8 mouse cellular contexts compared by ENCODE assay signal in genomic region chr14:115371131-115371530, GRCm38 (mm10).
DNase-seq lines count a peak whose midpoint lies in the region; ATAC-seq and TF ChIP-seq lines count a peak whose summit lies in the region.

No protein-coding gene starts in this region.

- no peak overlapping the region for H3K9ac ChIP-seq in forebrain, embryonic 14.5 days (ENCODE audit: low read length)
- no peak overlapping the region for H3K9ac ChIP-seq in forebrain, embryonic 12.5 days
- H3K9ac ChIP-seq in liver, adult 2 months (ENCODE audit: low read depth, low read length): no peak overlapping the region
- no peak overlapping the region for H3K9ac ChIP-seq in liver, embryonic 11.5 days (ENCODE audit: low read depth, low read length)
- H3K9ac ChIP-seq in heart, embryonic 11.5 days (ENCODE audit: low read depth, low read length): no peak overlapping the region

- H3K4me2 ChIP-seq in forebrain, embryonic 14.5 days (ENCODE audit: low read length): no peak overlapping the region
- no peak overlapping the region for H3K4me2 ChIP-seq in forebrain, embryonic 12.5 days
- no peak overlapping the region for H3K4me2 ChIP-seq in liver, embryonic 11.5 days
- H3K4me2 ChIP-seq in heart, embryonic 11.5 days: no peak overlapping the region

- no peak for TF ChIP-seq POLR2A in liver, adult 2 months (IDR thresholded peaks at IDR 0.05; ENCODE audit: extremely low read depth, insufficient read depth, low read length)

- H3K79me2 ChIP-seq in liver, adult 2 months (ENCODE audit: control insufficient read depth, insufficient read depth, low read length): no peaks in the 10 kb centered on the region

- H3K9me3 ChIP-seq in forebrain, embryonic 14.5 days (replicated peaks; ENCODE audit: control insufficient read depth, low read length): no peaks in the 10 kb centered on the region
- H3K9me3 ChIP-seq in forebrain, embryonic 12.5 days: no peaks in the 10 kb centered on the region
- no peaks in the 10 kb centered on the region for H3K9me3 ChIP-seq in liver, embryonic 11.5 days (ENCODE audit: control insufficient read depth, low read length)
- no peaks in the 10 kb centered on the region for H3K9me3 ChIP-seq in heart, embryonic 11.5 days (replicated peaks; ENCODE audit: control insufficient read depth, low read length)

- H3K27me3 ChIP-seq in forebrain, embryonic 14.5 days (replicated peaks; ENCODE audit: control insufficient read depth, insufficient read depth, low read length): no peaks in the 10 kb centered on the region
- H3K27me3 ChIP-seq in forebrain, embryonic 12.5 days: no peaks in the 10 kb centered on the region
- no peaks in the 10 kb centered on the region for H3K27me3 ChIP-seq in liver, adult 2 months (ENCODE audit: control insufficient read depth, insufficient read depth, low read length)
- no peaks in the 10 kb centered on the region for H3K27me3 ChIP-seq in liver, embryonic 11.5 days (replicated peaks; ENCODE audit: control insufficient read depth, insufficient read depth, low read length)
- no peaks in the 10 kb centered on the region for H3K27me3 ChIP-seq in heart, embryonic 11.5 days (ENCODE audit: control insufficient read depth, insufficient read depth, low read length)

- 31% methylated on average over 1 of the region's 1 CpGs for WGBS in forebrain, embryonic 14.5 days
- WGBS in forebrain, embryonic 12.5 days: 14% methylated on average over 1 of the region's 1 CpGs
- 4% methylated on average over 1 of the region's 1 CpGs for WGBS in liver, adult 2 months
- 22% methylated on average over 1 of the region's 1 CpGs for WGBS in liver, embryonic 11.5 days
- 4% methylated on average over 1 of the region's 1 CpGs for WGBS in heart, embryonic 11.5 days (ENCODE audit: insufficient replicate concordance)

- no peak overlapping the region for H3K4me3 ChIP-seq in forebrain, embryonic 14.5 days (ENCODE audit: low read depth, low read length)
- no peak overlapping the region for H3K4me3 ChIP-seq in forebrain, embryonic 12.5 days (replicated peaks)
- H3K4me3 ChIP-seq in liver, adult 2 months (ENCODE audit: insufficient read depth, low read depth, low read length): no peak overlapping the region
- H3K4me3 ChIP-seq in liver, embryonic 11.5 days (ENCODE audit: low read depth, low read length): no peak overlapping the region
- no peak overlapping the region for H3K4me3 ChIP-seq in heart, embryonic 11.5 days (ENCODE audit: low read depth, low read length)

- DNase-seq in forebrain, embryonic 14.5 days (ENCODE audit: low spot score): peak; percentile 6
- peak; percentile 30 for DNase-seq in liver, adult 2 months (ENCODE audit: extremely low read depth, low read depth, low spot score)
- DNase-seq in liver, embryonic 11.5 days (ENCODE audit: low spot score): no peak
- peak; percentile 37 for DNase-seq in adrenal gland, postnatal 25 days
- peak; percentile 46 for DNase-seq in lung, postnatal 36 days

- H3K27ac ChIP-seq in forebrain, embryonic 14.5 days (ENCODE audit: low read depth, low read length): no peak overlapping the region
- no peak overlapping the region for H3K27ac ChIP-seq in forebrain, embryonic 12.5 days
- no peak overlapping the region for H3K27ac ChIP-seq in liver, adult 2 months (replicated peaks; ENCODE audit: insufficient read depth, low read depth, low read length)
- H3K27ac ChIP-seq in liver, embryonic 11.5 days (ENCODE audit: low read depth, low read length): no peak overlapping the region
- H3K27ac ChIP-seq in heart, embryonic 11.5 days (ENCODE audit: low read depth, low read length): no peak overlapping the region

- H3K36me3 ChIP-seq in forebrain, embryonic 14.5 days (ENCODE audit: control insufficient read depth, insufficient read depth, low read length): no peaks in the 10 kb centered on the region
- H3K36me3 ChIP-seq in forebrain, embryonic 12.5 days (replicated peaks): no peaks in the 10 kb centered on the region
- H3K36me3 ChIP-seq in liver, adult 2 months (ENCODE audit: control insufficient read depth, insufficient read depth, low read length): no peaks in the 10 kb centered on the region
- H3K36me3 ChIP-seq in liver, embryonic 11.5 days (ENCODE audit: control insufficient read depth, insufficient read depth, low read length): no peaks in the 10 kb centered on the region
- no peaks in the 10 kb centered on the region for H3K36me3 ChIP-seq in heart, embryonic 11.5 days (ENCODE audit: control insufficient read depth, insufficient read depth, low read length)

- ATAC-seq in forebrain, embryonic 14.5 days: no peak
- no peak for ATAC-seq in forebrain, embryonic 12.5 days (ENCODE audit: low FRiP score)
- ATAC-seq in liver, embryonic 11.5 days (replicated peaks; ENCODE audit: low FRiP score): no peak
- ATAC-seq in monocyte, adult 5-6 weeks (replicated peaks; ENCODE audit: insufficient number of reproducible peaks, low FRiP score, low TSS enrichment, poor library complexity, severe bottlenecking): no peak
- ATAC-seq in heart, embryonic 11.5 days (replicated peaks; ENCODE audit: insufficient number of reproducible peaks, low FRiP score, low TSS enrichment): no peak

- peaks cover 4% of the 10 kb centered on the region; the same call in 1 of the 2 replicates for H3K4me1 ChIP-seq in forebrain, embryonic 14.5 days (ENCODE audit: control insufficient read depth, insufficient read depth, low read length)
- H3K4me1 ChIP-seq in forebrain, embryonic 12.5 days: no peaks in the 10 kb centered on the region
- no peaks in the 10 kb centered on the region for H3K4me1 ChIP-seq in liver, adult 2 months (ENCODE audit: control insufficient read depth, insufficient read depth, low read length)
- H3K4me1 ChIP-seq in liver, embryonic 11.5 days (replicated peaks; ENCODE audit: control insufficient read depth, insufficient read depth, low read length): no peaks in the 10 kb centered on the region
- no peaks in the 10 kb centered on the region for H3K4me1 ChIP-seq in heart, embryonic 11.5 days (ENCODE audit: control insufficient read depth, insufficient read depth, low read length)

- peak; percentile 63; the same call in 1 of the 2 replicates for TF ChIP-seq CTCF in liver, adult 2 months (IDR thresholded peaks at IDR 0.05; ENCODE audit: low read depth, low read length)
